Mouse (Mus musculus): ENCODE data around the gene Acot8.
"Not testable (repeated sequence)": the region's sequence is repeated elsewhere in the genome, so short reads cannot be mapped to it uniquely, and the experiment has no call there.

DNA sequence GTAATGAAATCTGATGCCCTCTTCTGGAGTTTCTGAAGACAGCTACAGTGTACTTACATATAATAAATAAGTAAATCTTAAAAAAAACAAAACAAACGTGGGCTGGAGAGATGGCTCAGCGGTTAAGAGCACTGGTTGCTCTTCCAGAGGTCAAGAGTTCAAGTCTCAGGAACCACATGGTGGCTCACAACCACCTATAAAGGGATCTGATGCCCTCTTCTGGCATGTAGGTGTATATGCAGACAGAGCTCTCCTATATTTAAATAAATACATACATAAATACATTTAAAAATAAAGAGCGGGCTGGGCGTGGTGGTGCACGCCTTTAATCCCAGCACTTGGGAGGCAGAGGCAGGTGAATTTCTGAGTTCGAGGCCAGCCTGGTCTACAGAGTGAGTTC, 6.1 kb downstream of the Acot8 start:
- TF ChIP-seq POLR2A (IDR thresholded peaks at IDR 0.05; ENCODE audit: low read depth, low read length); CTCF (IDR thresholded peaks at IDR 0.05; ENCODE audit: extremely low read depth, insufficient read depth, insufficient read length, insufficient replicate concordance): not testable (repeated sequence)

Data from spleen, adult 2 months (tissue).